Mouse (Mus musculus): ENCODE measurements at regions not wholly inside any gene's neighbourhood (a gene's known extent, or its start where the extent isn't known, plus 50 kb on each side); places are given as distances from the start of the nearest gene placed in this dataset.
A peak's percentile ranks its signal among the peaks of the same experiment; 100 is the strongest.

DNA sequence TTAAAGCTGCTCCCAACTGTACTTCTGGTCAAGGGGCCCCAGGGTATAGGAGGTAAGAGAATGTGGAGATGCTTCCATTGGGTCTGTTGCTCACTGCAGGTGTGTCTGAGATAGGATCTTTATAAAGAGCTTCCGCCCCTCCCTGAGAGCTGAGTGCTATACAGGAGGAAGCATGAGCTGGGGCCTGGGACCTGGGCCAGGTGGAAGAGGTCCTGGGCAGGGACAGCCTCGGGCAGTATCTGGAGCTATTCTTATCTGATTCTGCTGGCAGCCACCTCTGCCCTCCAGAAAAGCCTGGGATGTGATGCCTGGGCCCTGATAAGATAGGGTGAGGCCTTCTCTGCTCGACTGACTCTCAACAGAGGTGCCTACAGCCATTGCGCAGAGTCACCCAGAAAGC, 203.3 kb downstream of the Opa1 start:
- no peak overlapping the region for H3K27ac ChIP-seq (ENCODE audit: insufficient read depth, low read depth)
- dilution Hi-C loops (cut with MboI; ENCODE audit: extremely low pct_ligation_motif_present, extremely low pct_unique_long_range_greater_than_20kb, low sequenced_read_pairs) (no loop called here), in situ Hi-C loops (cut with MboI; ENCODE audit: low pct_ligation_motif_present, low pct_unique_long_range_greater_than_20kb, low sequenced_read_pairs) (no loop called here)
- H3K4me1 ChIP-seq (ENCODE audit: control insufficient read depth in 1 of 2, insufficient read depth in 2 of 2): peaks cover 4% of the 10 kb centered on the region in 2 experiments; a peak in 3 of 4 replicates
- no peak for DNase-seq (ENCODE audit: extremely low read depth)
- no peak overlapping the region for H3K9ac ChIP-seq (ENCODE audit: insufficient read depth, low read depth)
- H3K9me3 ChIP-seq (replicated peaks; ENCODE audit: low read length): peaks cover 11% of the 10 kb centered on the region
- H3K79me2 ChIP-seq (replicated peaks; ENCODE audit: control insufficient read depth, extremely low read depth, insufficient read depth, poor library complexity, severe bottlenecking): no peaks in the 10 kb centered on the region
- no peaks in the 10 kb centered on the region for H3K36me3 ChIP-seq (replicated peaks in 1 of 2; ENCODE audit: control insufficient read depth in 1 of 2, insufficient read depth in 1 of 2, low read length in 1 of 2)
- TF ChIP-seq ZNF384 (IDR thresholded peaks at IDR 0.05; ENCODE audit: low read depth, low read length) (no peak), UBTF (IDR thresholded peaks at IDR 0.05; ENCODE audit: low read depth, low read length) (no peak), MEF2A (IDR thresholded peaks at IDR 0.05; ENCODE audit: borderline replicate concordance, low read depth, low read length) (no peak), POLR2AphosphoS2 (IDR thresholded peaks at IDR 0.05; ENCODE audit: low read depth, low read length) (no peak), E2F4 (IDR thresholded peaks at IDR 0.05; ENCODE audit: insufficient replicate concordance, low read depth, low read length) (no peak)
- H3K27me3 ChIP-seq (replicated peaks): no peaks in the 10 kb centered on the region
- H3K4me2 ChIP-seq (ENCODE audit: insufficient read depth, low read depth, poor library complexity, severe bottlenecking): no peak overlapping the region
- no peak overlapping the region for H3K4me3 ChIP-seq (replicated peaks in 1 of 3; ENCODE audit: low read depth in 2 of 3, low read length in 2 of 3, poor library complexity in 1 of 3)

- no peak for DNase-seq (ENCODE audit: extremely low read depth)
- TF ChIP-seq CTCF (conservative IDR thresholded peaks at IDR 0.05 in 1 of 2, IDR thresholded peaks at IDR 0.05 in 1 of 2; ENCODE audit: low read depth in 2 of 2, low read length in 2 of 2): peak in 1 of 2 experiments; percentile 36; a peak in 2 of 4 replicates
- TF ChIP-seq E2F4 (IDR thresholded peaks at IDR 0.05; ENCODE audit: insufficient replicate concordance, low read depth, low read length): no peak
- no peak for TF ChIP-seq MEF2A (IDR thresholded peaks at IDR 0.05; ENCODE audit: borderline replicate concordance, low read depth, low read length)
- TF ChIP-seq SMC3 (IDR thresholded peaks at IDR 0.05; ENCODE audit: low read depth, low read length): no peak
- no peak for TF ChIP-seq MAX (IDR thresholded peaks at IDR 0.05; ENCODE audit: low read length)
- no peak for TF ChIP-seq NRF1 (IDR thresholded peaks at IDR 0.05; ENCODE audit: low read depth, low read length)
- no peak for TF ChIP-seq ZC3H11A (IDR thresholded peaks at IDR 0.05; ENCODE audit: low read depth, low read length)
Observed at GRCm38 (mm10) chr16:29785114-29785513, 206.0 kb downstream of the Opa1 start.

GRCm38 (mm10) chr16:29786540-29786939, 207.4 kb downstream of the Opa1 start:
- Histone ChIP-seq H3K36me3 (replicated peaks in 1 of 2; ENCODE audit: control insufficient read depth in 1 of 2, insufficient read depth in 1 of 2, low read length in 1 of 2) (no peaks in the 10 kb centered on the region), H3K4me2 (ENCODE audit: insufficient read depth, low read depth, poor library complexity, severe bottlenecking) (no peak overlapping the region), H3K9me3 (replicated peaks; ENCODE audit: low read length) (peaks cover 11% of the 10 kb centered on the region), H3K79me2 (replicated peaks; ENCODE audit: control insufficient read depth, extremely low read depth, insufficient read depth, poor library complexity, severe bottlenecking) (no peaks in the 10 kb centered on the region), H3K27me3 (replicated peaks) (no peaks in the 10 kb centered on the region), H3K4me1 (ENCODE audit: control insufficient read depth in 1 of 2, insufficient read depth in 2 of 2) (no peaks in the 10 kb centered on the region), H3K4me3 (replicated peaks in 1 of 3; ENCODE audit: low read depth in 2 of 3, low read length in 2 of 3, poor library complexity in 1 of 3) (no peak overlapping the region), H3K27ac (ENCODE audit: insufficient read depth, low read depth) (no peak overlapping the region), H3K9ac (ENCODE audit: insufficient read depth, low read depth) (no peak overlapping the region)
- DNase-seq (ENCODE audit: extremely low read depth): no peak
- in situ Hi-C loops (cut with MboI; ENCODE audit: low pct_ligation_motif_present, low pct_unique_long_range_greater_than_20kb, low sequenced_read_pairs): no loop called here
- TF ChIP-seq JUN (IDR thresholded peaks at IDR 0.05; ENCODE audit: insufficient read depth, low read depth, low read length) (no peak), ZNF384 (IDR thresholded peaks at IDR 0.05; ENCODE audit: low read depth, low read length) (no peak), HCFC1 (IDR thresholded peaks at IDR 0.05; ENCODE audit: low read depth, low read length) (no peak), ELF1 (IDR thresholded peaks at IDR 0.05; ENCODE audit: low read depth, low read length) (no peak), RCOR1 (conservative IDR thresholded peaks at IDR 0.05; ENCODE audit: low read depth, low read length) (no peak), TBP (conservative IDR thresholded peaks at IDR 0.05; ENCODE audit: low read depth, low read length) (no peak), NELFE (IDR thresholded peaks at IDR 0.05; ENCODE audit: low read depth, low read length) (no peak), MAFK (IDR thresholded peaks at IDR 0.05; ENCODE audit: insufficient replicate concordance, low read length) (no peak), NRF1 (IDR thresholded peaks at IDR 0.05; ENCODE audit: low read depth, low read length) (no peak), MAZ (IDR thresholded peaks at IDR 0.05; ENCODE audit: low read depth, low read length) (no peak), CHD2 (IDR thresholded peaks at IDR 0.05; ENCODE audit: low read length) (no peak), ZMIZ1 (IDR thresholded peaks at IDR 0.05; ENCODE audit: low read depth, low read length) (no peak), TCF12 (IDR thresholded peaks at IDR 0.05; ENCODE audit: low read depth, low read length) (no peak), IRF4 (IDR thresholded peaks at IDR 0.05; ENCODE audit: low read depth, low read length) (no peak), POLR2A (IDR thresholded peaks at IDR 0.05; ENCODE audit: low read depth, low read length) (no peak), SIN3A (IDR thresholded peaks at IDR 0.05; ENCODE audit: low read length) (no peak), CTCF (conservative IDR thresholded peaks at IDR 0.05 in 1 of 2, IDR thresholded peaks at IDR 0.05 in 1 of 2; ENCODE audit: low read depth in 2 of 2, low read length in 2 of 2) (no peak), MYC (IDR thresholded peaks at IDR 0.05; ENCODE audit: low read depth, low read length) (no peak)
- dilution Hi-C loops (cut with MboI; ENCODE audit: extremely low pct_ligation_motif_present, extremely low pct_unique_long_range_greater_than_20kb, low sequenced_read_pairs): no loop called here

More at GRCm38 (mm10) chr16:29785114-29785513, 206.0 kb downstream of the Opa1 start:
- in situ Hi-C loops (cut with MboI; ENCODE audit: low pct_ligation_motif_present, low pct_unique_long_range_greater_than_20kb, low sequenced_read_pairs): no loop called here
- Histone ChIP-seq H3K27ac (ENCODE audit: insufficient read depth, low read depth) (no peak overlapping the region), H3K36me3 (replicated peaks in 1 of 2; ENCODE audit: control insufficient read depth in 1 of 2, insufficient read depth in 1 of 2, low read length in 1 of 2) (no peaks in the 10 kb centered on the region), H3K4me3 (replicated peaks in 1 of 3; ENCODE audit: low read depth in 2 of 3, low read length in 2 of 3, poor library complexity in 1 of 3) (no peak overlapping the region), H3K9ac (ENCODE audit: insufficient read depth, low read depth) (no peak overlapping the region), H3K4me1 (ENCODE audit: control insufficient read depth in 1 of 2, insufficient read depth in 2 of 2) (no peaks in the 10 kb centered on the region), H3K27me3 (replicated peaks) (no peaks in the 10 kb centered on the region), H3K79me2 (replicated peaks; ENCODE audit: control insufficient read depth, extremely low read depth, insufficient read depth, poor library complexity, severe bottlenecking) (no peaks in the 10 kb centered on the region), H3K4me2 (ENCODE audit: insufficient read depth, low read depth, poor library complexity, severe bottlenecking) (no peak overlapping the region), H3K9me3 (replicated peaks; ENCODE audit: low read length) (peaks cover 11% of the 10 kb centered on the region)
- dilution Hi-C loops (cut with MboI; ENCODE audit: extremely low pct_ligation_motif_present, extremely low pct_unique_long_range_greater_than_20kb, low sequenced_read_pairs): no loop called here

Data from CH12.LX (cell line).